Mouse (Mus musculus): ENCODE data around the gene Lypd3. TPM values are rescaled to one million over a fixed set of nuclear protein-coding genes. Genes with fewer than 3 reads are reported as not detected.
"Not testable (repeated sequence)": the region's sequence is repeated elsewhere in the genome, so short reads cannot be mapped to it uniquely, and the experiment has no call there.

Lypd3 gene
- total RNA-seq, 2 experiments from 2014 or later = 0.57 to 1.3 TPM

DNA sequence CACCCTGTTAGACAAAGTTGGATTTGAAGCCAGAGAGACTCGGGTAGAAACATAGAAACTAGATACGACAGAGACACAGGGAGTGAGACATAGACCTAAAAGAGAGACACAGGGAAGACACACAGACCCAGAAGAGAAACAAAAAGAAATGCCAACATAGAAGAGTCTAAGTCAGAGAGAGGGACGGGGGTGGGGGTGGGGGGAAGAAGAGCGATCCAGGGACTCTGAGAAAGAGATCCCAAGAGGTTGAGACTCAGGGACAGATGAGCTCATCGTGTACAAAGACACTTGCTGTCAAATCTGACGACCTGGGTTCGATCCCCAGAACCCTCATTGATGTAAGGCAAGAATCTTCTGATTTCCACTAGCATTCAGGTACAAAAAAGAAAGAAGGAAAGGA lies 24.6 kb upstream of the Lypd3 start:
- DNase-seq (ENCODE audit: low spot score in 2 of 2) = no peak

DNA sequence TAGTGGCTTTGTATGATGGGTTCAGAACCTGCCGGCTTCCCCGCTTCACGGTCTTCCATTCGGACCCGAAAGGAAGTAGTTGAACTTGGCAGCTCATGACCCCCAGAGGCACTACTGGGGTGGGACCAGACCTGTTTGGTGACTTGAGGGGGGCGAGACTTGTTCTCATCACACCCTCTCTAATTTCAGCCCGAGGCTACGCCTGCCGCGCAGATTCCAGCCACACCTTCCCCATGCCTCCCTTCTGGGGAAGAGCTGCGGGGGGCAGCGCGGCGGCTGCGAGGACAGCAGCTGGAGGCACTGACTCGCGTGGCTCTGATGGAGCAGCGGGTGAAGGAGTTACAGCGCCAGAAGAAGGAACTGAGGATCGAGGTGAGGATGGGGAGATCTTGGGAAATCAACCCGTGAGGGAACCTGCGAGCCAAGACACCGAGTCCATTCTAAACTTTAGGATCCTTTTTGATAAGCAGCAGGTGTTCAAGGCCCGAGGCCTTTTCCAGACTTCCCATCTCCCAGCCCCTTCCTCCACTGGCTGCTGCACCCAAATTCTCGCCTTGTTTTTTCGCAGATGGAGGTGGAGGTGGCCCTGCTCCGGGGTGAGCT lies 23.9 kb upstream of the Lypd3 start:
- DNase-seq (ENCODE audit: low spot score in 2 of 2) = no peak

DNA sequence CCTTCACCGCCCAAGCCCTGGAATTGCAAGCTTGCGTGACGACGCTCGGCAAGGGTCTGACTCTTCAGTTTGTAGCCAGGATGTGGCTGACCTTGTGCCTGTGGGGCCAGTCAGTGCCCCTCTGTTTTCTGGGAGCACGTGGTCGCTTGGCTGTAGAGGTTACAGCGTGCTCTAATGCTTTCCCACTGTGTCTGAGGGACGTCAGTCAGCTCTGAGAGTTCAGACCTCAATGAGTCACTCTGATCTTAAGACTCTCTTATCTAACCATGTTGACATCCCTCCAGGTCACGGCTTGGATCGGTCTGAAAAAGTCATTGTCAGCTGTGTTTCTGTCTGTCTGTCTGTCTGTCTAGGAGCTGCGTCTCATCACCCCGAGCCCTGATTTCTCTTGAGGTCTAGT lies 21.5 kb upstream of the Lypd3 start:
- no peak for DNase-seq (ENCODE audit: low spot score in 2 of 2)

DNA sequence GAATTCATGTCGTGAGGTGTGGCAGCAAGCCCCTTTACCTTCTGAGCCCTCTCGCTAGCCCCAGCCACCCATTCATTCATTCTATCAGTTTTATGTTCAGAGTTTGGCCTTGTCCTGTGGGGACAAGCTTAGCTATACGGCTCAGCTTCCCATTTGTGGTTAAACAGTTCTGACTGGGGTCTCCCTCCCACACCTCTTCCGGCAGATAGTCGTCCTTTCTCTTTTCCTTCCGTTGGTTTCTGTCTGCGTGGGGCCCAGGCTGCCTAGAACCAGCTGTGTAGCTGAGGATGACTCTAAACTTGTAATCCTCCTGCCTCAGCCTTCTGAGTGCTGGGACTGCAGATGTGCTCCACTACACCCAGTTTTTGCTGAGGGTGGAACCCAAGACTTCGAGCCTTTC lies 18.6 kb upstream of the Lypd3 start:
- DNase-seq (ENCODE audit: low spot score in 2 of 2) = no peak

DNA sequence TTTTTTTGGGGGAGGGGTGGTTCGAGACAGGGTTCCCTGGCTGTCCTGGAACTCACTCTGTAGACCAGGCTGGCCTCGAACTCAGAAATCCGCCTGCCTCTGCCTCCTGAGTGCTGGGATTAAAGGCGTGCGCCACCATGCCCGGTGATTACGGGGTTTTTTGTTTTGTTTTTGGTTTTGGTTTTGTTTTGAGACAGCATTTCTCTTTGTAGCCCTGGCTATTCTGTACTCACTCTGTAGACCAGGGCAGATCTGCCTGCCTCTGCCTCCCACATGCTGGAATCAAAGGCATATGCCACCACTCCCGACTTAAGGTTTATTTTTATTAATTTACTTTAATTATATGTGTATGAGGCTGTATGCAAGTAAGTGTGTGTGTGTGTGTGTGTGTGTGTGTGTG lies 18.0 kb upstream of the Lypd3 start:
- DNase-seq (ENCODE audit: low spot score in 2 of 2) = not testable (repeated sequence)

DNA sequence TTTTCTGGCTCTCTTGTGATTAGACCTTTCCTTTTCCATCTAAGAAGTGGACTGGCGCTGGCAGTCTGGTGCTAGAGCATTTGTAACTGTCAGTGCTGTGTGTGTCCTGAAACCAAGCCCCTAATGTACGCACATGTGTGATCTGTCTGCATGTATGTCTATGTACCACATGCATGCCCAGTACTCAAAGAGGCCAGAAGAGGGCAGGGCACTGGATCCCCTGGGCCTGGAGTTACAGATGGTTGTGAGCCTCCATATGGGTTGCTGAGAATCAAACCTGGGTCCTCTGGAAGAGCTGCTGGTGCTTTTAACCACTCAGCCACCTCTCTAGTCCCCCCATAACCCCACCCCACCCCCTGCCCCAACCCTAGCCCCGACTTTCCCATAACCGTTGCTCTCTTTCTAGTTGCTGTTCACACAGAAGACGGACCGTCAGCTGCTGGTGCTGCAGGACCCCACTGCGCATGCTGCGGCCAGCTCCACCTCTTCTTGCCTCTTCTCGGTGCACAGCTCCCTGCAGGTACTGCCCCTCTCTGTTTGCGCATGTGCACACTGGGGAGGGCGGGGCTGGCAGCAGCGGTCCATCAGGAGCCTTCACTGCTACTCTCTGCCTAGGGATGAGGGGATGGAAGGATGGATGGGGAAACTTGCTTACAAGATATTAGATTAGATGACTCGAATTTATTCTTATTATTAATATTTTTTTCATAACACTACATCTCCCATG lies 16.5 kb upstream of the Lypd3 start:
- DNase-seq (ENCODE audit: low spot score in 2 of 2) = no peak

DNA sequence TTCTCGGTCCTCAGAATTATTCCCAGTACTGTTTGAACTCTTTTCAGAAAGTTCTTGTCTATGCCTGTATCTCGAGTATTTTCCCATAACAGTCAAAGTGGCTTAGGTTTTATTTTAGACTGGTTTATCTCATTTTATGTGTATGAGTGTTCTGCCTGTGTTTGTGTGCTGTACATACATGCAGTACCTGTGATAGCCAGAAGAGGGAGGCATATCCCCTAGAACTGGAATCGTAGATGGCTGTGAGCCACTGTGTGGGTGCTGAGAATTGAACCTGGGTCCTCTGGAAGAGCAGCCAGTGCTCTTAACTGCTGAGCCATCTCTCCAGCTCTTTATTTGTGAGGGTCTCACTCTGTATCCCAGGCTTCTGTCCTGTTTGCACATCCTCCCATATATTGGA lies 15.2 kb upstream of the Lypd3 start:
- no peak for DNase-seq (ENCODE audit: low spot score in 2 of 2)

DNA sequence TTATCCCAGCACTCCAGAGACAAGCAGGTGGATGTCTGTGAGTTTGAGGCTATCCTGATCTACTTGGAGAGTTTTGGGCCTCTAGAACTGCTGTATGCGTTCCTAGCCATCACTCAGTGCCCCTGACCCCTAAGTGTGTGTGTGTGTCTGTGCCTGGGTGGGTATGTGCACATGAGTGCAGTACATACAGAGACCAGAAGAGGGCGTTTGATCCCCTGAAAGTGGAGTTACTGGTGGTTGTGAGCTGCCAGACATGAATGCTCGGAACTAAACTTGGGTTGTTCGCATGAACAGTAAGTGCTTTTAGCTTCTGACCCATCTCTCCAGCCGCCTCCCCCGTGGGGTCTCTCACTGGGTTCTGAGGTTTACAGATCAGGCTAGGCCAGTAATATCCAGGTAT lies 13.4 kb upstream of the Lypd3 start:
- no peak for DNase-seq (ENCODE audit: low spot score in 2 of 2)

DNA sequence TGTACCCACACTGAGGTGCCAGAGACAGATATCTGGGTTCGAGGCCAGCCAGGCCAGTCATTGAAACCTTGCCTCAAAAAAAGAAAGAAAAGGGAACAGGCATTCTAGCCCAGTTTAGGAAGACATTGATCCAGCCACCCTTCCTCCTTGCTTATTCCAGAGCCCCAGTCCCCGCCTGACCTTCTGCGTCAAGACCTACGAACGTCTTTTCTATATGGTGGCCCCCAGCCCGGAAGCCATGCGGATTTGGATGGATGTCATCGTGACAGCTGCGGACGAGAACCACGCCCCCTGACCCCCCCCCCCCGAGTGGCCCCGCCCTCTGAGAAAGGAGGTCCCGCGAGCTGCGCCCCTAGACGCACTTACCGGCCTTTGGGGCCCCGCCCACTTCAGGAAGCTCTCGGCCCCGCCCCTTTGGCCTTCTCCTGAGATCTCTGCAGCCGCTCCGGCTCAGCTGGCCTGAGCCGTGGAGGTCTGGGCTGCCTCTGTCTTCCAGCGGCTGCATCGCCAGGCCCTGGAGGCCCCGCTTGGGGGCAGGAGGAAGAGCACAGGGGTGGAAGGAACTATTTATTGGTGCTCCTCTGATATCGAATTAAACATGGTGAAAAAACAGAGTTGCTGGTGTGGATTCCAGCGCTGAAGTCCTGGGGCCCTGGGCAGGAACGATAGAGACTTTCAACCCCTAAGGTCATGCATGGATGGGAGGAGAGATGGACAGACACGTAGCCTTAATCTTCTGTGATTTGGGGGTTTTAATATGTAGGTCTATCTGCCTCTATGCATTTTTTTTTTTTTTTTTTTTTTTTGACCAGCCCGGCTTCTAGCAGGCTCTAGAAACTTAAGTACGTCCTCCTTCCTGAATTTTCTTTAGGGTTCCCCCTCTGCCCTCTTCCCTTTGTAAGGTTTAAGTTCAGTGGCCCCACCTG lies 7.4 kb upstream of the Lypd3 start:
- DNase-seq (ENCODE audit: low spot score in 2 of 2) = peak in 1 of 2 experiments; percentile 28

DNA sequence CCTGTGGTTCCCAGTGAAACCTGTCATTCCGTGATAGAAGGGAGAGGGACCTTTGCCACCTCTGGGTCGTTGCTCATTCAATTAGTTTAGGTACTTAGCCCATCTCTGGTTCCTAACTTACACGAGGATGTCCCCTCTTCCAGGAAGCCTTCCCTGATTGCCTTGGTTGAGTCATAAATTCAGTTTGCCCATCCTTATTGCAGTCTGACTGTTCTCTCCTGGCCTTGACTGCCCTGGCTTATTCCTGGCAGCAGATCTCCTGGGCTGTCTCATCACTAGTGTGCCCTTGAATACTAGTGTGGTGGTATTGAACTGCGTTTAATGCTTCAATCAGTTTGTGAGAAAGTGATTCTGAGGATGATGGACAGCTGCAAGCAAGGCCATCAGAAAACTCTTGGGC lies 6.7 kb upstream of the Lypd3 start:
- no peak for DNase-seq (ENCODE audit: low spot score in 2 of 2)

DNA sequence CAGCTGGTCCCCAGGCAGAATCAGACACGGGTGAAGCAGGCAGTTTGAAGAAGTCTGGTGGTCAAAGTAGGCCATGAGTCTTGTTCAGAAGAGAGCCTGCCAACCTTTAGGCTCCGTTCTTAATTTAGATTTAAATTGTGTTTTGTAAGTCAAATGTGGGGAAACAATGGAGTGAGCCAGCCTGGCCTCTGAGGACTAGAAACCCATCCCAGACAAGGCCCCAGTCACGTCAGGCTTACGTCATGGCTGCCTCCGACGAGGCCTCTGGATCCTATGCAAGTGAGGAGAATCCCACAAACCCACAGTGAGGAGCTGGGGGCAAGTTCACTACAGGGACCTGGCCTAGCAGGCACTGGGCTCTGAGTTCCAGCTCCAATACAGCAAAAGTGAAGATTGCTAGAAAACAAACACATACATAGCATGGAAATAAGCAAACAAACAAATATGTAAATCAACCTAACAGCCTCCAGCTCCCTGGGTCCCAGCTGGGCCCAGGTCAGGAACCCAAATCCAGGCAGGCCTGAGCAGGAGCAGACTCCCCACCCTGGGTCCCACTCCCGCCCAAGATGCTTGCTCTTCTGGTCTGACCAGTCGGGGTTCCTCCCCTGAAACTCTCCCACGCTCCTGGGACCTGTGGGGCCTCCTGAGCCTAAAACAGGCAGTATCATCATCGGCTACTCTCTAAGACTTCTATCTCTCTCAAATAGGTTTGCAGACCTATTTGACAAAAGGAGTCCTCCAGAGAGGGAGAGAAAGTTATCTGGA lies 6.1 kb upstream of the Lypd3 start:
- no peak for DNase-seq (ENCODE audit: low spot score in 2 of 2)

DNA sequence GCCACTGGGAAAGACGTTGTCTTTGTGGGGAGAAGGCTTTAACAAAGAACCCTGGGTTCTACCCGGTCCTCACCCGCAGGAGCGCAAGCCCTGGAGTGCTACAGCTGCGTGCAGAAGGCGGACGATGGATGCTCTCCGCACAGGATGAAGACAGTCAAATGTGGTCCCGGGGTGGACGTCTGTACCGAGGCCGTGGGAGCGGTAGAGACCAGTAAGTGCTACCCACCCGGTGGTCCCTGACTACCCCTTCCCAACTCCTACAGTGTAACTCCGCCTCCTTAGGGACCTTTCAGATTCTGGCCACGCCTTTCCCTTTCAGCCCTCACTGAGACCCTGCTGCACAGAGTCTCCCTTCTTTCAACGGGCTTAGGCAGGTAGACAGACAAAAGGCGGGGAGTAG lies 696 bp downstream of the Lypd3 start:
- no peak for DNase-seq (ENCODE audit: low spot score in 2 of 2)

DNA sequence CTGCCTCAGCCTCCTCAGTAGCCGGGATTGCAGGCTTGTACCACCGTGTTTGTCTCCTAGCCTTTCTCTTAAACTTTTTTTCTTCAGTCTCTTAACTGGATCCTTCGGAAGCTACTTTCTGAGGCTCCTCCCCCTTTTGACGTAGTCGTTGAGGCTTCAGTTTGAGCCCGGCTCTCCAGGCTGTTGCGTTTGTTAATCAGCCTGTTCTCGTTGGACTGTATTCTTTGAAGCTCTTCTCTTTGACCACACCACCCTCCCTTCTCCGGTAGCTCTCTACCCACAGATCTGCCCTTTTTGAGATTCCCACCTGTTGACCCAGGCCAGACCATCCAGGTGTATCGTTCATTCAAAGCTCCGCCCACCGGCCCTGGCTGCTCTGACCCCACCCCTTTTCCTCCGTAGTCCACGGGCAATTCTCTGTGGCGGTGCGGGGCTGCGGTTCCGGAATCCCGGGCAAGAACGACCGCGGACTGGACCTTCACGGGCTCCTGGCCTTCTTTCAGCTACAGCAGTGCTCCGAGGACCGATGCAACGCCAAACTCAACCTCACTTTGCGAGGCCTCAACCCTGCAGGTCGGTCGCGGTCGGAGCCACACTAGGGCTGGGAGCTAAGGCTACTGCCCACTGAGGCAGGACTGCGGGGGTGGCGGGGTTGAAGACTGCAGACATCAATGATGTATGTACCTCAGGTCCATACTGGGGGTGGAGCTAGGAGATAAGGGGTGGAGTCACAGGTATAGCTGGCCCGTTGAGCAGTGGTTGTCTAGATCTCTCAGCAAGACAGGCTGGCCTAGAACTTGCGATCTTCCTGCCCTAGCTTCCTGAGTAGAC lies 1.9 kb downstream of the Lypd3 start:
- DNase-seq (ENCODE audit: low spot score in 2 of 2) = no peak

DNA sequence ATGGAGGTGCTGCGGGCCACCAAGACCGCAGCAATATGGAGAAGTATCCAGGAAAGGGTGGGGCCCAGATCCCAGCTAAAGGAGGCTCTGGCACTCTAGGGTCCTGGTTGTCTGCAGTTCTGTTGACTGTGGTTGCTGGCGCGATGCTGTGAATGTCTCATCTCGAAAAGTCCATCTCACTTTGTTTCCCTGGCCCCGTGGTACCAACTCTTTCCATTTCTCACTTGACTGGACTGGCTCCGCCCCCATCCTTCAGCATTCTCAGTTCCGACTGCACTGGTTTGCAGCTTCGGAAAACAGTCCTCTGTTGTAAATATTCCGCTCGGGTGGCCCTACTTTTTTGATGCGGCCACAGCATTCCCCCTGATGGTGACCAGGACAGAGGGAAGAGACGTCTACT lies 4.1 kb downstream of the Lypd3 start:
- DNase-seq (ENCODE audit: low spot score in 2 of 2) = no peak

DNA sequence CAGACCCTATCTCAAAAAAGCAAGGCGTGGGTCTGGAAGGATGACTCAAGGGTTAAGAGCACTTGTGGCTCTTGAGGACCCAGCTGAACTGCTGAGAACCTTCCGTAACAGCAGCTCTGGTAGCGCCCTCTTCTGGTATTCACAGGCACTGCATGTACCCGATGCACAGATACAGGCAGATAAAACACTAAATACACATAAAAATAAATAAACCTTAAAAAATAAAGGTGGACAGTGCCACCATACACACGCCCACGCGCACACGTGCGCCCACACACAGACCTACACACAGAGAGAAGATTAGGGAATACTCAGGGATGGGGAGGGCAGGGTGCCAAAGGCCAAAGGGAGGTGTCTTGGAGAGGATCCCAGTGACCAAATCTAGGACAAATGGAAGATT lies 6.1 kb downstream of the Lypd3 start:
- peak in 1 of 2 experiments; percentile 66 for DNase-seq (ENCODE audit: low spot score in 2 of 2)

DNA sequence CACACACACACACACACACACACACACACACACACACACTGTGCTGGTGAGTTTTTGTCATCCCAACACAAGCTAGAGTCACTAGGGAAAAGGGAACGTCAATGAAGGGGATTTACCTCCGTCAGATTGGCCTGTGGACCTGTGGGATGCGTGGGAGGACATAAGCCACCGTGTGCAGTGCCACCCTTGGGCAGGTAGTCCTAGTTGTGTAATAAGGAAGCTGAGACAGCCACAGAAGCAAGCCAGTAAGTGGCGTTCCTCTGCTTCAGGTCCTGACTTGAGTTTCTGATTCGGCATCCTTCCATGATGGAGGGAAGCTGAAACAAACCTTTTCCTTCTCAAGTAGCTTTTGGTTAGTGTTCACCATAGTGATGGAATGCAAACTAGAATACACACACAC lies 8.1 kb downstream of the Lypd3 start:
- DNase-seq (ENCODE audit: low spot score in 2 of 2) = no peak

DNA sequence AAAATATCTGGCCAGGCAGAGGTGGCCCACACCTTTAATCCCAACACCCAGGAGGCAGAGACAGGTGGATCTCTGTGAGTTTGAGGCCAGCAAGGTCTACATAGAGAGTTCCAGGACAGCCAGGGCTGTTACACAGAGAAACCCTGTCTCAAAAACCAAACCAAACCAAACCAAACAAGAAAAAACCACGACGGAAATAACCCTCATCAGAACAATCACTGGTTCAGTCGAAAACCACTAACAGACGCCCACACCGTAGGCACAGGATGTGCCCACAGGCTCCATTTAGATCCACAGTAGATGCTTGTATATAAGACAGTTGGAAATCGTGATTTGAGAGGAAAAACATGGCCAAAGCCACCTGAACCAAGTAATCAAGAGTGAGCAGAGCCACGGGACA lies 8.6 kb downstream of the Lypd3 start:
- DNase-seq (ENCODE audit: low spot score in 2 of 2) = no peak

DNA sequence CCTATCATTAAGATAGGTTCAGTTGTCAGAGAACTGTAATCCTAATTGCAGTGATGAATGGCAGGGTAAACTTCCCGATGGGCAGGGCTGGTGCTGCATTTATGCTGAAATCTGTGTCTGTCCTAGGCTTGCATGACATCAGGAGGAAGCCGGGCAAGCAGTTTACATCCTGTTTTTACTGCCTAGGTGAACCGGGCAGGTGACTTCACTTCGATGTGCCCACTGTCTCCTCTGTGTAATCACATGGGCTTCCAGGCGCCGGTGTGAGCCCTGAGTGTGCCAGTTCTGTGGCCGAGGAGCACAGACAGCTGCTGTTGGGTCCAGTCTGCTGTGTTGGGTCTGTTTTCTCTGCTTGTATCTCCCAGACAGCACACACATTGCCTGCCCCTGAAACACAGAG lies 10.1 kb downstream of the Lypd3 start:
- no peak for DNase-seq (ENCODE audit: low spot score in 2 of 2)

DNA sequence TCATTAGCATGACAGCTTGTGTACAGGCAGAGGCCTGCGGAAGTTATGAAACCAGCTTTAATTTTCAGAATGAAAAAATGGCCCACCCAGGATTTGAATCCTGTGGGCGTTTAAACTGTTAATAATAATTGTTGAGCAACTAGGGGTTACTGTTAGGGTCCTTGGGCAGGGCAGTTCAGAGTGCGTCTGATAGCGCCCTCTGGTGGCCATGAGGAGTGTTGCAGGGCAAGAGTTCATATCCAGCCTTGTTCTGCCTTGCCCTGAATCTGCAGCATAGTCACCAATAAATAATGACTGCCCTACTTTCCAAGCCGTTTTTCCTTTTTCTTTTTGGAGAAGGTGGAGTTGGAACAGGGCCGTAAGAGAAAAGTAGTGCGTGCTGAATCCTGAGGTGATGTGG lies 17.3 kb downstream of the Lypd3 start:
- peak in 1 of 2 experiments; percentile 69 for DNase-seq (ENCODE audit: low spot score in 2 of 2)

DNA sequence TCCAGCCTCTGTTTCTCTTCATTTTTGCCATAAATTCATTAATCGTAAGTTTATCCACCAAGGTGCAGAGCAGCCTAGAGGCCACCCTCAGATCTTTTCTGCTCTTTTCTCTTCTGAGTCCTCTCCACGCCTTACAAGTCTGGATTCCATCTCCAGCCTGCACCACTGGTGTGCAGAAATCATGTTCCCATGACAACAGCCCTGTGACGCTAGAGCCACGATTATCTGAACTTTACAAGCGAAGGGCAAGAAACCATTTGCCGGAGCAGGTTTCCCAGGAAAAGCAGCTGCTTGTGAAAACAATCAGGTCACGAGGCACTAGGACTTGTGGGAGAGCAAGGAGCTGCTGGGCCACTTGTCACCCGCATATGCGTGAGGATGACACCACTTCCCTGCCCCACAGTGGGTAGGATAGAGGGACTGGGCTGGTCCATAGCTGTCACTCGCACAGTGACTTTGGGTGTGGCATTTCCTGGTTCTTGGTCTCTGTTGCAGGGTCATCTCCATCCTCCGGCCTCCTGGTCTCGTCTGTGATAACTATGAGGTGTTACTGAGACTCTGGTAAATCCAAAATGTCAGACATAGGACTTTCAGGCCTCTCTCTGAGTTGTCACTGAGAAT lies 23.5 kb downstream of the Lypd3 start:
- DNase-seq (ENCODE audit: low spot score in 2 of 2) = no peak
